Mouse (Mus musculus): ENCODE results near the gene Cirbp. TPM values are rescaled to one million over a fixed set of nuclear protein-coding genes. Genes with fewer than 3 reads are reported as not detected.
"Not testable (repeated sequence)": the region's sequence is repeated elsewhere in the genome, so short reads cannot be mapped to it uniquely, and the experiment has no call there.

The Cirbp gene
- total RNA-seq, 2 experiments from 2014 or later: 102 to 168 TPM

DNA sequence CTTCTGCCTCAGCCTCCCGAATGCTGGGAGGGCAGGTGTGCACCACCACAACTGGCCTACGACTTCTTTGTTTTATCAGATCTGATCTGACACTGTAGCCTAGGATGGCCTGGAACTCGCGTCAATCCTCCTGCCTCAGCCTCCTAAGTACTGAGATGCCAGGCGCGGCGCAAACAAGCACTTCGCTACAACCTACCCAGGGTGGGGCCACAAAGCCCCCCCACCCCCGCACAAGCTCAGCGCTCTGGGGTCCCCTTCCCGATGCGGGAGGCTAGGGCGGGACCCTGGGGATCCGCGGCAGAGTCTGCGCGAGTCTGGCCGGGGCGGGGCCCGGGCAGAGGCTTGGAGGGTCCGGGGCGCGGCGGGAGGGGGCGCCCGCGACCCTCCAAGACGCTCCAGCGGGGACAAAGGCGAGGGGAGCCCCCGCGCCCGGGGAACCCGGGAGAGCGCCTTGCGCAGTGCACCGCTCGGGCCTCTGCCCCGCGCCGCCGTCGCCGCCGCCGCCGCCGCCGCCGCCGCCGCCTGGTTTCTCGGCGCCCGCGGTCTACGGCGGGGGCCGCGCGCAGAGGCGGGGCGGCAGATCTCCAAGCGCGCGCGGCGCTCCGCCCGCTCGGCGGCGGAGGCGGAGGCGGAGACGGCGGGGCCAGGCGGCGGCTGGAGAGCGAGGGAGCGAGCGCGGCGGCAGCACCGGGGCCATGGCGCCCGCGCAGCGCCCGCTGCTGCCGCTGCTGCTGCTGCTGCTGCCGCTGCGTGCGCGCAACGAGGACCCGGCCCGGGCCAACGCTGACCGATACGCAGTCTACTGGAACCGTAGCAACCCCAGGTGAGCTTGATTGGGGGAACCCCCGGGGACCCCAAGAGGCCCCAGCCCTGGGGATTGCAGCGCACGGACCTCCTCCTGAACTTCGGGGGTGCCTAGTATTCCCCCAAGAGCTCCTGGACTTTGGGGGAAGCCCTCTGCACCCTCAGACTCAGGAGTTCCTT, 13.6 kb downstream of the Cirbp start, which contains the start of gene Efna2:
Gene Efna2 (plus strand): TSS at position 415 of the 984 bp plus-strand sequence.
- DNase-seq: peak; percentile 76

DNA sequence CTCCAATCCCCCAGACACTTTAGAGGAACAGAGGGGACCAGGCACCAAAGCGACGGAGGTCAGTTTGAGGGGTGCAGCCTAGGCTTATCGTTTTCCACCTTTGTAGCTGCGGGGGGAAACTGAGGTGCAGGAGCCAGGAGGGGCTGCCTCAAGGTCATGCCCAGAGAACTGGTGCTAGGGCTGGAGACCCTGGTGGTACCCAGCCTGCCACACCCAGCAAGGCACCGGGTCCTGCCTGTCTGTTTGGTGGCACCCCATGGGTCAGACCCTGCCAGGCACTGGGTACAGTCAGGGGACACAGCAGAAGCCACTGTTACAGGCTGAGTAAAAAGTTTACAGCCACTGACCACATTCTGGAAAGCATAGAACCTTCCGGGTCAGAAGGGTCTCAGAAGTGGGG, 14.5 kb downstream of the Cirbp start:
- DNase-seq: no peak

DNA sequence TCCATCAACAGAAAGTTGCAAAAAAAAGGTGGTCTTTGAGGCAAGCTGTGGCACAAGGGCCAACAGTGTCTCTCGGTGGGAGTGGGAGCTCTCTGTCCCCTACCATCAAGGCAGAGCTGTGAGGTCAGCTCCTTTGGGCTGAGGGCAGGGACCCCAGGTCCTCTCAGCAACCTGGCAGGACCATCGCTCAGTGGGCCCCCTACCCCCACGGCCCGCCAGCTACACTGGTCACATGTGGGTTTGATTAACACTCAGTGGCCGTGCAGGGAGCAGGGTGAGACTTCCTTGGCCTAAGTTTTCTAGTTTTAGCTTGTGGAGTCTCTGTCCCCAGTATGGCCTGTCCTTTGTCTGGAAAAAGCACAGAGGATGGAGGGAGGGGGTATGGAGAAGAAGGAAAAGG, 15.0 kb downstream of the Cirbp start:
- no peak for DNase-seq

DNA sequence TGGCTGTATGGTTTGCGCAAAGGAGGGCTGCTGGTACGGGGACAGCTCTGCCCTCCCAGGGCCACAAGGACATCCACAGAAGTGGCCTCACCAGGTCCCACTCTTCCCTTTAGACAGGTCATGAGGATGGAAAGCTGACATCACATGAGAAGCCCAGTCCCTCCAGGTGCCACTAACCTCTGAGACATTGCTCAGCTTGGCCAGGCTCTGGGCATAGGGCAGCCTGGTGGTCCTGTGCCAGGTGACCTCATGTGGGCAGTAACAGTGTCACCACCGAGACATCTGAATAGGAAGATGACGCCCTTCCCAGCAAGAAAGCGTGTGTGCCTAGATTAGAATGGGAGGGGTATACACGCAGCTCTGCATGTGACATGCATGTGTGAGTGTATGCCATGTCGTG, 16.8 kb downstream of the Cirbp start:
- no peak for DNase-seq

DNA sequence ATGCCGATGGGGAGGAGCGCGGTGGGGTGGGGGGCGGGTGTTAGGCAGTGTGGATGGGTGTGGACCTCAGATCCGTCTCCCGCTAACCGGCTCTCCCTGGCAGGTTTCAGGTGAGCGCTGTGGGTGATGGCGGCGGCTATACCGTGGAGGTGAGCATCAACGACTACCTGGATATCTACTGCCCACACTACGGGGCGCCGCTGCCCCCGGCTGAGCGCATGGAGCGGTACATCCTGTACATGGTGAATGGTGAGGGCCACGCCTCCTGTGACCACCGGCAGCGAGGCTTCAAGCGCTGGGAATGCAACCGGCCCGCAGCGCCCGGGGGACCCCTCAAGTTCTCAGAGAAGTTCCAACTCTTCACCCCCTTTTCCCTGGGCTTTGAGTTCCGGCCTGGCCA, 20.9 kb downstream of the Cirbp start:
- DNase-seq: no peak

DNA sequence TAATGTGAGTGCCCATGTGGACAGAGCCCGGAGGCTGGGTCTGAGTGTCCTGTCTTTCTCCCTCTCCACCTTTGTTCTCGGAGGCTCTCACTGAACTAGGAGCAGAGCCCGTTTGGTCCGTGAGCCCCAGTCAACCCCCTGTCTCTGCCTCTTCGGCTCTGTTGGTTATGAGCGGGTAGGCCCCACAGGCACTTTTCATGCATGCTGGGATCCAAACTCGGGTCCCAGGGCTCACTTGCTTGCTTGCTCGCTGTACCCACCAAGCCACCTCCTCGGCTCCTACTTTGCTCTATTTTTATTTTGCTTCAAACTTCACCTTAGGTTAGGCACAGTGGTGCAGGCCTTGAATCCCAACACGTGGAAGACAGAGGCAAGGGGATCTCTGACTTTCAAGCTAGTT, 22.0 kb downstream of the Cirbp start:
- DNase-seq: no peak

DNA sequence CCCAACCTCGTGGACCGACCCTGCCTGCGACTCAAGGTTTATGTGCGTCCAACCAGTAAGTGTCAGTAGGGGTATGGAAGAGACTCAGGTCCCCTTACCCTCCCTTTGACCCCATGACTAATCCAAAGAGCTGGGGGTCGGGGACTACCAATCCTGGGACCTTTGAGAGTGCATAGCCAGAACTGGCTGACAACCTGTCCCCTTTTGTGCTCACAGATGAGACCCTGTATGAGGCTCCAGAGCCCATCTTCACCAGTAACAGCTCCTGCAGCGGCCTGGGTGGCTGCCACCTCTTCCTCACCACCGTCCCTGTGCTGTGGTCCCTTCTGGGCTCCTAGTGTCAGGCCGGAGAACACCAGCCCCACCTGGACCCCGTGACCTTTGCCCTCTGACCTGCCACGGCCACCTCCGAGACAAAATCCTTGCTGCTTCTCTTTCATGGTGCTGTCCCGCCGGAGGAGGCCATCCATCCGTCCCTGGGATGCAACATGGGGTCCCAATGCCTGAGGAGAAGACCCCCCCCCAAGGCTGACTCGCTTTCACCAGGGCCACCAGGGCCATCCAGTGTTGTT, 22.8 kb downstream of the Cirbp start:
- DNase-seq: no peak

DNA sequence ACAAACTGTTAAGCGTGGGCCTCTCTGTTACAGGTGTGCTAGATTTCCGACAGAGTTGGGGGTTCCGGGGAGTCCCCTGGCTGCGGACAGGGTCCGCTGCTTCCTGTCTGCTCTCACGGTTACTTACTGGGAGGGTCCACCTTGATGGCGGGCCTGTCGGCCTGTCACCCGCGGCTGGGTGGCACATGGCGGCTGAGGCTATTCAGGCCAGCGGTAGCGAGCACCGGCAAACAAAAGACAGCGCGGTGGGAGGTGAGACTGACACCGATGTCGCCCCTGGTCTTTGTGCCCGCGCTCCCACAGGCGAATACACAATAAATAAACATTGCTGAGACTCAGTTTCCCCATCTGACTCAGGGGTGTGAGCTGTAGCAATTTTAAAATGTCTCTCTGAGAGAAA, 24.2 kb downstream of the Cirbp start:
- DNase-seq: no peak

DNA sequence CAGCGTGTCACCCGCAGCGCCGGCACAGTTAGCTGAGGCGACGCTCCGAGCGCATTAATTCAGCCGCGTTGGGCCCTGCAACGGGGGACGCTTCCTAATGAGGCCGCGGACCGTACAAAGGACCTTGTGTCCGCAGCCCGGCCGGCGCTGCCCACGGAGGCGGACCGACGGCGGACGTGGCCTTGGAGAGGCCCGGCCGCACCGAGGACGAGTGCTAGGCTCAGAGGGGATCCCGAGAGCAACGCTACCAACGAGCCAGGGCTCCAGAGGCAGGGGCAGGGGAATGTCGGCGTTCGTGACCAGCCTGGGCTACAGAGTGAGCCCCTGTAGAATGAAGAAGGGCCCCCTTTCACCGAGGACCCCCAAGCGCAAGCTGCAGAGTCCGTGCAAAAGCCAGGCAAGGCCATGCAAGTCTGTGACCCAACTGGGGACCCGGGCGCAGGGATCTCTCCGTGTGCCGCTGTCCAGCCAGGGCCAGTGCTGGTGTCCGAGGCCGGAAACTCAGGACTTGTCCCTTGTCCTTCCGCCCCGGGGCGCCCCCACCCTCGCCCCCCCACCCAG, 24.8 kb downstream of the Cirbp start:
- peak; percentile 68 for DNase-seq

DNA sequence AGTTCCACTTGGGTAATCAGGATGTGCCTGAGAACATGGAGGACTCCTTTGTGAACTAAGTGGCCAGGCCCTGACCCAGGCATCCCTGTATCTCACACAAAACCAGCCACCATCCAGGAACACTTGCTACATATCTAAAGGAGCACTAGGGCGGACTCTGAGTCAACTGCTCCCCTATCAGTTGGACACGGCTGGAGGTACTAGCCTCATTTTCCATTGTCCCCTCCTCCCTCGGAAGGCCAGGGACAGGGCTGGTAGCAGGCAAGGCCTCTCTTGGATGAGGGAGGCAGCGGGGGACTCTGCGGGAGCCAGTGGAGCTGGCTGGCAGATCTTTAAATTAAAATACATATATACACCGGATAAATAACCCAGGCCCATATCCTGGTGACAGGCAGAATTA, 28.2 kb downstream of the Cirbp start:
- DNase-seq: no peak

DNA sequence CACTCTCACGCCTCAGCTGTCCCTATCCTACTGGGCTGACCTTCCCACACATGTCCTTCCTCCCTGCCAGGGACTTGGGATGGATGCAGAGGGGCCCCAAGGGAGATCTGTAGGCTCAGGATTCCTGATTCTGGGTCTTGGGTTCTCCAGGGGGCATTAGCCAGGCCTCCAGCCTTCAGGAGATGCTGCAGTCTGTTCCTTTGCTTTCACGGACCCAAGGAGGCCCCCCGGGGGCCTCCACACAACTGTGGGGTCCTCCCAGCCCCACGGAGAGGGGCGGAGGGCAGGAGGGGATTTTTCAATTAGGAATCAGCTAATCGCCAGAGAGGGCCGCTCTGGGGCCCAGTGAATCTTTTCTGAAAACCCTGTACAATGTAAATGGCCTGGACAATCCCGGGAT, 28.7 kb downstream of the Cirbp start:
- no peak for DNase-seq

DNA sequence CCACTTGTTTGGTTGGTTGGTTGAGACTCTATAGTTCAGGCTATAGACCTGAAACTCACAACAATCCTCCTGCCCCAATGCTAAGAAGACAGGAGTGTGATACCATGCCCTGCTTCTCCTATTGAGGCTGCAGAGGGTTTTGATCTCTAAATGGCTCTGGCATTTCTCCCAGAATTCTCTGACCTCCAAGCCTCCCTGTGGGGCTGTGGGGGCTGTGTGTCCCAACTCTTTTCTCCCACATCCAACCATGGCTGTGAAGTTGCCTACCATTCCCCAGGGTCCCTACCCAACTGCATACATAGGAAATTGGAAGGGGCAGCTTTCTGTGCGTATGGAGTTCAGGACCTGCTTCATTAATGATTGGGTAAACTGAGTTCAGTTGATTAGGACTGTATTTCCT, 30.4 kb downstream of the Cirbp start:
- DNase-seq: peak; percentile 53

DNA sequence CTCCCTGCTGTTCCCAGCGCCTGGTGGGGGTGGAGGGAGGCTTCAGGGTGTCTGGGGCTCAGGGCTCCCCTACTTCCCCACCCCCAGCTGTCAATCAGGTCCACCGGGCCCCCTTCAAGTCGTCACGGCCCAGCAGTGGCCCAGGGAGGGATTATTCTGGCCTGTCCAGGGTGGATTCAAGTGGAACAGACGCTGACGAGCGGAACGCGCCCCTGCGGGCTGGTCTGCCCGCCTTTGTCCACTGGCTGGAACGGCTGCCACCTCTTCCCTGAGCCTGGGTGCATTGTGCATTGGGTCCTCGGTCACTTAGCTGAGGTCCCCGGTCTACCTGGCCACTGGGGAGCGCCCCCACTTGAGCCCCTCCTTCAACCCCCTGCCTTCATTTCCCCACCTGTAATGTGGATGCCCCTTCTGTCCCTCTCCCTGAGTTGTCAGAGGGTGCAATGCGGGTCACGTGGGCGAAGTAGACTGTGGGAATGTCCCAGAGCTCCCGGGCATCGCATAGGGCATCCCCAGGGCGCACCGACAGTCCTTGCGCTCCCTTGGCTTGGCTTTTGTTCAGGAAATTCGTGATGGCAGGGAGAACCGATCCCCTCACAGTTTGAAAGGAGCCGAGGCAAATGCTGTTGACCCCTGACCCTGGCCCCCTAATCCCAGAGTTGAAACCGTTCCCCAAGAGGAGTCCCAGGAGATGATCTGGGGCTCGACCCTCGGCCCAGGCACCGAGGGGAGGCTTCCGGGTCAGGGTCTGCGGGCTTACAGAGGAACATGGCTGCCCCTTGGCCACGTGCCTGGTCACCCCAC, 31.2 kb downstream of the Cirbp start:
- DNase-seq: no peak

DNA sequence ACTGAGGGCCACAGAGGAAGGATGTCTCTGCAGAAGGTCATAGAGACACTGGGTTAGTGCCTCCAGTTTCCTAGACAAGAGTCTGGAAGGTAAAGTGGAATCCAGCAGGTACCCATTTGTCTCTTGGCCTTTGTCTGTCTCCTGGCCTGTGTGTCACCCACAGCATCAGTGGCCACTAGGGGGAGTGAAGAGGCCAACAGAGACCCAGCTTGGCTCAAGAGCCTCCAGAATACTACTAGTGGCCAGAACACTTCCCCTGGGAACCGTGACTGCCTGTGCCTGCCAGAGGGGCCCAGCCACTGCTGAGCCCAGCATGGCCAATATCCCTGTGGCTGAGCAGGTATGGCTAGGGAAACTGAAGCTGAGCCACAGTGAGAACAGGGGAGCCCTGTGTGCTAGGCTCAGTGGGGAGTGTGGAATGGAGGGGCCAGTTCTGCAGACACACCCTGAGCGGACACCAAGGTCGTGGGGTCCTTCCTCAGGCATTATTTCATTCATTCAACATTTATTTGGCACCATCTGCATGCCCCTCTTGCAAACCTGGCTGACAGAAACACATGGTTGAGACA, 33.7 kb downstream of the Cirbp start:
- DNase-seq: peak; percentile 90

DNA sequence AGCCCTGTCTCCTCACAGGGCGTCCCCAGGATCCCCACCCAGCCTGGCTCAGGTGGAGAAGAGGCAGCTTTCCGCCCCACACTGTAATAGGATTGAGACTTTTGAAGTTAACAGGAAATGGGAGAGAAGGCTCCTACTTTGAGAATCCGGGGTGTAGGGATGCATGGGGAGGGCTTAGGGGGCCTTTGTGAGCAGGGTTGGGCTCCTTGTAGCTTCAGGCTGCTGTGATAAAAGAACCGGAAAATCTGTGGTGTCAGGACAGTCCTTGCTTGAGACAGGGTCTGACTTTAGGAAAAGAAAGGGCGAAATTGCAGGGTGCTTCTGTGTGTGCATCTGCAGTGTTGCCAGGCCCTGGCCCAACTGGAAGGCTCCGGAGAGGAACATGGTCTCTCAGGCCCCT, 34.7 kb downstream of the Cirbp start:
- no peak for DNase-seq

DNA sequence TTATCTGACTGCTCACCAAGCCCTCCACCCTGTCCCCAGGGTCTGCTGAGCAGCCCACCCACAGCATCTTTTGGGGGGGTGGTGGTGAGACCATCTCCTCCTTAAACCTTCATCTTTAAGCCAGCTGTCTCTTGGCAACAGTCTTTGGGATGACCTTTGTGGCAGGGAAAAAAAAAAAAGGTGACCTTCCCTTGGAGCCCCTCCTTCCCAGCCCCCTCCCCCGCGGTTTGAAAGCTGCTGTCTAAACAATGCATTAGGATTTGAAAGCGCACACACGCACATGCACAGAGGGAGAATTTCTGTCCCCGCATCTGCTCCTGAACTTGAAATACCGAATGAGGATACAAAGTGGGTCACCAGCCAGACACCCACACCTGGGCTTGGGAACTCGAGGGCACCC, 38.3 kb downstream of the Cirbp start:
- no peak for DNase-seq

DNA sequence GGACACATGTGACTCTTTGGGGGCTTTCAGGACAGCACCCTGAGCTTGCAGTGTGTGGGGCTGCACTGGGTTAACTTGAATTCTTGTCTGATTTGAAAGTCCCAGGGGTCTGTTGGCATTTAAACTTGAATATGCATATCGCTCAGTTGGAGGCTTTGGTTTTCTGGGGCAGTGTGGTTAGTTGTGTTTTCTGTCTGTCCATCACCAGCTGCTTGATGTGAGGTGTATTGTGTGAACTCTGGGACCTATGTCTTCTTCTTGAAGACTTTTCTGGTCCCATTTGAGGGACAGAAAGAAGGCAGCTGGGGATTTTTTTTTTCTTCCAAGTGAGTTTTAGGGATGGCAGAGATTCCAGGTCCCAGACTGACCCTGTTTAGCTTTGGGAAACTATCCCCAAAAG, 41.4 kb downstream of the Cirbp start:
- DNase-seq: no peak

DNA sequence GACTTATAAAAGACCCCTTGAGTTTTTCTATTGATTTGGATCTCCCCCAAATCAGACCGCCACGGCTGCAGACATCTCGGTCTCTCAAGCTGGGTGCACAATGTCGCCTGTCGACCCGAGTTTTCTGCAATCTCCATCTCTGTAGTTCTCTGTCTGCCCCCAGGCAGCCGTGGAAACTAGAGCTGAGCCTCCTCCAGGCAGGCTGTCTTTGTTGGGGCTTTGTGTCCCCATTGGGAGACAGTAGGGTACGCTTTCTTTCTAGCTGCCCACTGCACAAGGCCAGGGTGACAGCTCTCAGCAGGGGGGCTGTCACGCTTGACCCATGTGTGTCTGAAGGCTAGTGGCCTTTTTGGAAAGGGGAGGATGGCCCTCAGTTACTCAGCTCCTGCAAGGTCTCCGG, 41.9 kb downstream of the Cirbp start:
- no peak for DNase-seq

DNA sequence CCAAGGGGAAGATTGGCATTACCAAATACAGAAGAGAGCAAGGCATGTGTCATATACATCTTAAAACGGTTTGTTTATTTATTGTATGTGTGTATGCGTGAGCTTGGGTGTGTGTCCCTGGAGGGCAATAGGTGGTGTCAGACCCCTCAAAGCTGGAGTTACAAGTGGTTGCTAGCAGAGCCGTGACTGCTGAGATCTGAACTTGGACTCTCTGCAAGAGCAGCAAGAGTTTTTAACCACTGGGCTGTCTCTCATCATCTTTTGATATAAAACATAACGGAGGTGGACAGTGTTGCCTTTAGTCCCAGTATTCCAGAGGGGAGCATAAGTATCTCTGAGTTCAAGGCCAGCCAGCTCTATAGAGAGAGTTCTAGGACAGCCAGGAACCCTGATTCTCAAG, 42.5 kb downstream of the Cirbp start:
- DNase-seq: no peak

DNA sequence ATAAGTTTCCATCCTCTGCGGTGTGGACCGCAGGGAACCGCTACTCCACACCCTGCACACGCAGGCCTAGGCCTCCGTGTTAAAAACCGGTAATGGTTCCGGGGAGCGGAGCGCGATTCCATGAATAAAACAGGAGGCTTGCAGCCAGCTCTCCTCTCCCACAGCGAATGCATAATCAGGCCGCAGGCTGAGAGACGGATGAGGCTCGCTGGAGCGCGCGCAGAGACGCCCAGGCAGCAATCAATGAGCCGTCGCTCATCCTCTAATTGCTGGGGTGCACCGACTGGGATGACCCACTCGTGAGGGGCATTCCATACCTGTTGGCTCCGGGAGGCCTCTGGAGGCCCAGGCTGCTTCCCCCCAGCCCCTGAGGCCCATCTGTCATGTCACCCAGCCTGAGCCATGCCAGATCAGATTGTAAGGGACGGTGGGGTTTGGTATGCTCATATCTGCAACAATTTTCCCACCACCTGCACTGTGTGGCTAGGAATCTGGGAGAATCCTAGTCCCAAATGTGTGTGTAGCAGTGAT, 43.1 kb downstream of the Cirbp start:
- DNase-seq: no peak

DNA sequence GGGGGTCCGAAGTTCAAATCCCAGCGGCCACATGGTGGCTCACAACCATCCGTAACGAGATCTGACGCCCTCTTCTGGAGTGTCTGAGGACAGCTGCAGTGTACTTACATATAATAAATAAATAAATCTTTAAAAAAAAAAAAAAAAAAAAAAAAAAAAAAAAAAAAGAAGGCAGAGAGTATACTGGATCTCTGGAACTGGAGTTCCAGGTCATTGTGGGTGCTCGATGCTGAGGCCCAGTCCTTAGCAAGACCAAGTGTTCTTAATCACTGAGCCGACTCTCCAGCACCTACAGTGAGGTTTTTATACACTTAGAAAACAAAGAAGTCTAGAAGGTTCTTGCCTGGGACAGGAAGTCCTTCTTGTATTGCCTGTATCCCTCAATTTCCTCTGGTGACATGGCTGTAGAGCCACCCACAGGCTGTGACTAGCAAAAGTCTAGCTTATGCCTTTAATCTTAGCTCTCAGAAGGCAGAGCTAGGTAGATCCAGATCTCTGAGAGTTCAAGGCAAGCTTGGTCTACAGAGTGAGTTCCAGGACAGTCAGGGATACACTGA, 45.8 kb downstream of the Cirbp start:
- DNase-seq: not testable (repeated sequence)

Data from adrenal gland, postnatal 10 days (tissue).